Mouse (Mus musculus) heart, postnatal 0 days (tissue): ENCODE data around the gene Zbtb25.

ENCODE experiments used
- CTCF ChIP-seq: IDR thresholded peaks from 2 replicates; pipeline ENCODE4 v1.5.1; 2016; ENCODE audit warnings: antibody characterized with exemption, control low read depth, low read depth
- EP300 ChIP-seq: IDR thresholded peaks from 2 replicates; pipeline ENCODE4 v1.6.1; 2016; ENCODE audit warnings: antibody characterized with exemption, low read depth

DNA sequence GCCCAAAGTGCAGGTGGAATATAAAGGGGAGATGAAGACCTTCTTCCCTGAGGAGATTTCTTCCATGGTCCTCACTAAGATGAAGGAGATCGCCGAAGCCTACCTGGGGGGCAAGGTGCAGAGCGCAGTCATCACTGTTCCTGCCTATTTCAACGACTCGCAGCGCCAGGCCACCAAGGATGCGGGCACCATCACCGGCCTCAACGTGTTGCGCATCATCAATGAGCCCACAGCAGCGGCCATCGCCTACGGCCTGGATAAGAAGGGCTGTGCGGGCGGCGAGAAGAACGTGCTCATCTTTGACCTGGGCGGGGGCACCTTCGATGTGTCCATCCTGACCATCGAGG lies 35.4 kb upstream of the Zbtb25 start:
- TF ChIP-seq CTCF: no peak
- no peak for TF ChIP-seq EP300
